Mouse (Mus musculus) midbrain, embryonic 12.5 days (tissue): ENCODE data around the gene Adgrf3. TPM values are rescaled to one million over a fixed set of nuclear protein-coding genes. Genes with fewer than 3 reads are reported as not detected.

Experiments
- microRNA counts: library from miRNA; unstranded; fragments of <30 nt; microRNA quantifications from one replicate; lab custom pipeline; 2017
- microRNA-seq: library from miRNA; unstranded; fragments of <30 nt; microRNA quantifications from one replicate; pipeline ENCODE4, GENCODE M21; 2017
- polyA plus RNA-seq: library from polyadenylated mRNA; unstranded; fragments of >200 nt; fragmentation: Nextera tagmentation; extraction: Ambion mirVana; gene quantifications from 2 replicates; pipeline ENCODE4 v1.2.1, GENCODE M21; 2016

The Adgrf3 gene
- polyA plus RNA-seq, 1 experiment from 2014 or later, result not detected

MicroRNAs within 50 kb of the gene (microRNA counts, 519-probe panel; counts per million panel counts)
- 4,772 counts per million, percentile 39 among the panel's probes with 10 or more counts for microRNA mmu-miR-1960 (lab: Ali Mortazavi, UCI)

Small RNA genes within 50 kb of the gene (microRNA-seq; reads per million reads assigned to microRNA genes)
- 0.70 reads per million for gene Mir1960

Other genes starting within 250 kb of the Adgrf3 start
- gene Il6, start 192.6 kb downstream of the Adgrf3 start, polyA plus RNA-seq, result 0.14 TPM in 1 of 2 replicates, not detected in the other
- 182 and 188 TPM in 2 replicates for gene Tyms, start 132.1 kb downstream of the Adgrf3 start, polyA plus RNA-seq
- 24.9 and 26.9 TPM in 2 replicates for gene Garem2, start 100.6 kb downstream of the Adgrf3 start, polyA plus RNA-seq
- 7.2 and 7.6 TPM in 2 replicates for gene 3110082J24Rik, start 99.6 kb downstream of the Adgrf3 start, polyA plus RNA-seq
- 96.0 and 101 TPM in 2 replicates for gene Hadha, start 50.6 kb downstream of the Adgrf3 start, polyA plus RNA-seq
- 78.9 and 81.3 TPM in 2 replicates for gene Hadhb, start 50.5 kb downstream of the Adgrf3 start, polyA plus RNA-seq
- 23.0 and 23.3 TPM in 2 replicates for gene Selenoi, start 26.9 kb upstream of the Adgrf3 start, polyA plus RNA-seq
- 0.84 and 1.3 TPM in 2 replicates for gene Drc1, start 75.7 kb upstream of the Adgrf3 start, polyA plus RNA-seq